Mouse (Mus musculus) MN1 (cell line): ENCODE measurements at regions not wholly inside any gene's neighbourhood (a gene's known extent, or its start where the extent isn't known, plus 50 kb on each side); places are given as distances from the start of the nearest gene placed in this dataset.

ENCODE experiments used
- DNase-seq: peaks from one replicate; pipeline ENCODE4 v3.0.0-alpha.2; 2016; ENCODE audit warnings: low spot score

- DNase-seq = no peak
Observed at GRCm38 (mm10) chr8:89273276-89273675, 229.3 kb upstream of the Sall1 start.

- DNase-seq = no peak
Observed at GRCm38 (mm10) chr8:89272381-89272815, 228.4 kb upstream of the Sall1 start.

GRCm38 (mm10) chr8:89271381-89272355 lies 227.7 kb upstream of the Sall1 start:
- DNase-seq = no peak

DNA sequence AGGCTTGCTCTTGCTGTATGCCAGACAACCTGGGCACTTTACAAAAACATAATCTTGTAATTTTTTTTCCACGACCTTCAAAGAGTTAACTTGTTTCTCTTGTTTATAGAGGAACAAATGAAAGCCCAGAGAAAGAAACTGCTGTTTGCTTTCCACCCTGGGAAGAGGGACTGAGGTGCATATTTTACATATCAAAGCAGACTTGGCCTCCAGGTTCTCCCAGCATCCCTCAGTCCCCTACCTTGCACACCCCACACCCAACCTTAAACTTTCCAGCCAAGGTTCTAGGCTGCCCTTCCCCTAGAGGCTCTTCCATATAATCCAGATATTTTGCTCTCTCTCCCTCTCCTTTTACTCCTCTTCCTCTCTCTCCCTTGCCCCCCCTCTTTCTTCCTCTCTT lies 226.0 kb upstream of the Sall1 start:
- no peak for DNase-seq

DNA sequence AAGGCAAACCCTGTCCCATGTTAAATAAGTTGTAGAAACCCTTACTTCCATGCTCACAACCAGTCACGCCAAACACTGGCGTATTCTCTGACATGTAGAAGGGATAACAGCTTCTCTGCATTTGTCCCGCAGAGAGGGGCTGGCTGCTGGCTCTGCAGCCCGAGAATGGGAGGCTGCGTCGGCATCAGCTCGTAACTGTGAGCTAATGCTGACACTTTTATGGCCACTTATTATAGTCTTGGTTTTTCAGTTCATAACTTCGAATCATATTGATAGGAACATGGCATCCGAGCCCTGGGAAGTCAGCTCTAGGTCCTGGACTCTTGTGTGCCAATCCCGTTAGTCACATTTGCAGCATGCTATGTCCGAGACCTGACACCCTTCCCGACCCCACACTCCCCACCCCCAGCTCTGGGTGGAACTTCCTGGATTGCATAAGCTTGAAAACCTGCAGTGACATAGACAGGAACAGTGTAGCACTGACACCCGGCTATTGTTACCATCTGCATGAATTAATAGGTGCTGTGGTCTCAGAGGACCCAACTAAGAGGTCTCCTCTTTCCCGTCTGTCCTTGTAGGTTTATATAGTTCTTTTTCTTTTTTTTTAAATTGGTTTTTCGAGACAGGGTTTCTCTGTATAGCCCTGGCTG lies 217.3 kb upstream of the Sall1 start:
- DNase-seq = no peak

- DNase-seq = no peak
Observed at GRCm38 (mm10) chr8:89259881-89260280, 215.9 kb upstream of the Sall1 start.

DNA sequence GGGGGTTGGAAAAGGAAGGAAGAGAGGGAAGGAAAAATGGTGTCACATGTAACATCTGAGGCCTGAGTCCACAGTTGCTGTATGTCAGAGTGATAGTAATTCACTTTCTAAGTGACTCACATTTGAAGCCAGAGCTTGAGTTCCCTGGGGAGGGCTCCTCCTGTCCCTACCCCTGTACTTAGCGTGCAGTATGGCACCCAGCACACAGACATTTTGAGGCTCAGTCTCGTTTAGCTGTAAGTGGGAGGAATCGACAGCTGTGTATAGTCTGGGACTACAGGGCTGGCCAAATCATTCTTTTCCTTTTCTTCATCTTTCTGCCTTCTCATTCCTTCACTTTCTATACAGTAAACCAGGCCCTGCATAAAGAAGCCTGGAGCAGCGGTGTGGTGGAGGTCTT lies 202.4 kb upstream of the Sall1 start:
- DNase-seq = no peak

GRCm38 (mm10) chr8:89245131-89245751 lies 201.3 kb upstream of the Sall1 start:
- no peak for DNase-seq

DNA sequence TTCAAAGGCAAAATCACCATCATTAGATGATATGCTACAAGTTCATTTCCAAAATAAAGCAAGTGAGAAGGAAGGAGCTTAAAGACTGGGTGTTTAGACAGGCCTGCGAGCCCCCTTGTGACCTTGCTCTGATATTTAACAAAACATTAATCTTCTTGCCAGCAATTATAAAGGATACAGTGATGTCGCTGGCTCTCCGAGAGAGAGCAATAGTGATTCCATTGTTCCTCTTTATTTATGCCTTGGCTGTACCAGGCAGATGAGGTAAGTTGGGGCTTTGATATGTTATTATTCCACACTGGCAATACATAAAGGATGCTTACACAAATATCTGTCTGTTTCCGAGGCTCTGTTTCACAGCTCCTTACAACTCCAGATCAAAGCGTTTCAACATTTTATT lies 197.7 kb upstream of the Sall1 start:
- DNase-seq = no peak

DNA sequence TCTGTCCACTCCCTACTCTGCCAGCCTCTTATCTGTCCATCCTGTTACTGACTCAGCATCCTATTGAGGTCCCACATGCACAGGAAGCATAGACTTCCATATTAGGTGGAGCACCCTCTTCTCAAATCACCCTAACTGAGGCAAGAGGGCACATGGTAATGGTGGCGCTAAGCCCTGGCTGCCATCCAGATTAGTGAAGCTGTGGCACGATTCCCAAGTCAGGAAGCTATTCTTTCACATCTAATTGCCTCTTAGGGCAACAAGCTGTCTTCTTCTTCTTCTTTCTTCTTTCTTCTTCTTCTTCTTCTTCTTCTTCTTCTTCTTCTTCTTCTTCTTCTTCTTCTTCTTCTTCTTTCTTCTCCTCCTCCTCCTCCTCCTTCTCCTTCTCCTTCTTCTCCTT lies 195.7 kb upstream of the Sall1 start:
- no peak for DNase-seq

DNA sequence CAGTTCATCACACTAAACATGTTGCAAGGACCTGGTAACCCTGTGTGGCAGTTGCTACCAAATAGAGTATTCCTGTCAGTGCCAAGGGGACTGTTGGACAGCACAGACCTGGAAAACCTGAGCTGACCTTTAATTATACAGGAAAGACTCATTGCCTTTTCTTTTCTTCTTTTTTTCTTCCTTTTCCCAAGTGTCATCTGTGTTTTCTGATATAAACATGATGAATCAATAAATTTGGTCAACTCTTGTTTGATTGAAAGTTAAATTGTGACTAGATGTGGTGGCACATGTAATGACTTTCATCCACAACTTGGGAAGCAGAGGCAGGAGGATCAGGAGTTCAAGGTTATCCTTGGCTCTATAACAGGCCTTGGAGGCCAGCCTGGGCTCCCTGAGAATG lies 190.1 kb upstream of the Sall1 start:
- no peak for DNase-seq

- no peak for DNase-seq
Observed at GRCm38 (mm10) chr8:89232318-89232717, 188.4 kb upstream of the Sall1 start.

DNA sequence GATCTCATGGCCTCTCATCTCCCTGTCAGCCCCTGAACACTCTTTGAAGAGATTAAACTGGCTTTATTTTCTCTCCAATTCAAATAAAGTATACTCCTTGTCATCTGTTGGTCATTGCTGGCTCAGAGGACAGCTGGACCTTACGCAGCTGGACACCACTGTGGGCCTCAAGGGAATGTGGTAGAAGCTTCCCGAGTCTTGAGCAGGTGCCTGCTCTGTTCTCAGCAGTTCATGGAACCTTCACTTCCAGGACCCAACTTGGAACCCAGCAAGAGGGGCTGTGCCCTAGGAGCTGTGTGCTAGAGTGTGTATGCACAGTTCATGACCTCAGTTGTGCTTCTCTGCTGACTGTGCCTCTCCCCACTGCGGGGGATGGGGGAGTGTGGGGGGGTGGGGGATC lies 185.2 kb upstream of the Sall1 start:
- no peak for DNase-seq

DNA sequence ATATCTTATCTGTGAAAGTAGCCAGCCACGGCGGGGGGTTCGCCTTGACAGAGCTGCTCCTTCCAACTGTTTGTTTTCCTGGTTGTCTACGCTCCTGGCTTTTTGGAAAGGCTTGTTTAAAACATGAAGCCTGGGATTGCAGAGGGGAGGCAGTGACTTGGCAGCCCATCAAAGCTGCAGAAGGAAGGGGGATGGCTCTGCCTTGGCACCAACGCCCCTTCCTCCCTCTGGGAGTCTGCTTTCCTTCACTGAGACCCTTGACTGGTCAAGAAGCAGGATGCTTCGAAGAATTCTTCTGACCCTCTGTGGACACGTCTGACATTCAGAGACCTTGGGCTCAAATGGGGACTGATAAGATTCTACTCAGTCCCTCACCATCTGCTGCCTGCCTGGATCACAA lies 176.9 kb upstream of the Sall1 start:
- DNase-seq = no peak

GRCm38 (mm10) chr8:89220381-89220780 lies 176.4 kb upstream of the Sall1 start:
- no peak for DNase-seq

DNA sequence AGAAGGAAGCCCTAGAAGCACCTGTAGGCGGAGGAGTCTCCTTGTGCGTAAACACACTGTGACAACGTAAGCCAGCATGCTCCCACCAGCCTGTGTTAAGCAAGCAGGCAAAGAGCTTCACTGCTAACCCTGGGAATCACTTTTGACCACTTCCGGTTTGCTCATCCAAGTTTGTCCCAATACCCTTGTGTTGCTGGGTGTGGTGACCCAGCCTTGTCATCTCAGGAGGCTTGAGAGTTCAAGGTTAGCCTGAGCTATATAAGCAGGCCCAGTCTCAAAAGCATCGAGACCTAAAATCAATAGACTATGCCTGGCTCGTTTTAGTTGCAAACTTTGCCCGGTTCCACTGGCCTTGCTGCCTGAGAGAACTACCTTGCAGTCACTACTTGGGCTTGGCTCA lies 175.2 kb upstream of the Sall1 start:
- DNase-seq = no peak

GRCm38 (mm10) chr8:89217689-89218088 lies 173.7 kb upstream of the Sall1 start:
- no peak for DNase-seq

DNA sequence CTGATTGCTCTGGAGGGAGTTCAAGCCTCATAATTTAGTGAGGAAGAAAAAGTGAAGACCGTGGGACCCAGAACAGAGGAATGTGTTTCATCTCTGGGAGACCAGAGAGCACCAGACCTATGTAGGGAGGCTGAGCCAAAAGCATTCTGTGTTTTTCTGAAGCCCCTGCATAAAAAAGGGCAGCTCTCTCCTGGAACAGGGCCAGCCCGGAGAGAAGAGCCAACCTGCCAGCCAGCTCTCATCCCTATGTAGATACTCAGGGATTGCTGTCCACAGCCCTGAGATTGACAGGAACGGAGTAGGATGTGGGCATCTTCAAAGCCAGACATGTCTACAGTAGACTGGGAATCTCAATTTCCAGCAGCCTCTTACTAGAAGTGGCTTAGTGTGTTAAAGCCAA lies 168.0 kb upstream of the Sall1 start:
- DNase-seq = no peak

- no peak for DNase-seq
Observed at GRCm38 (mm10) chr8:89210684-89211083, 166.7 kb upstream of the Sall1 start.

DNA sequence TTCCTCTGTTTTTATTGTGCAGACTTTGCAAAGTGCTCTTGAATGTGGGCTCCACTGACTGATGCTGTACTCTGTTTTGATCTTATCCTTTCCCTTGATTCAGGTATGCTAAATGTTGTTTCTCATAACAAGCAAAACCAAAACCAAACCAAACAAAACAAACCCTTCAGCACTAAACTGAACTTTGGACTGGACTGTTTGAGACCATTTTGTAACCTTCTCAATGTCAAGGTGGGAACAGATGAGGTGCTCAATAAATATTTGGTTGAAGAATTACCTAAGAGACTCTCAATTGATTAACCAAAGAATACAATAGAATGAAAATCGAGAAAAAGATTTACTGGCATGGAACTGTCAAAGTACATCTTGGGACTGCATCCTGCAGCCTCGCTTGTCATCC lies 163.9 kb upstream of the Sall1 start:
- no peak for DNase-seq

DNA sequence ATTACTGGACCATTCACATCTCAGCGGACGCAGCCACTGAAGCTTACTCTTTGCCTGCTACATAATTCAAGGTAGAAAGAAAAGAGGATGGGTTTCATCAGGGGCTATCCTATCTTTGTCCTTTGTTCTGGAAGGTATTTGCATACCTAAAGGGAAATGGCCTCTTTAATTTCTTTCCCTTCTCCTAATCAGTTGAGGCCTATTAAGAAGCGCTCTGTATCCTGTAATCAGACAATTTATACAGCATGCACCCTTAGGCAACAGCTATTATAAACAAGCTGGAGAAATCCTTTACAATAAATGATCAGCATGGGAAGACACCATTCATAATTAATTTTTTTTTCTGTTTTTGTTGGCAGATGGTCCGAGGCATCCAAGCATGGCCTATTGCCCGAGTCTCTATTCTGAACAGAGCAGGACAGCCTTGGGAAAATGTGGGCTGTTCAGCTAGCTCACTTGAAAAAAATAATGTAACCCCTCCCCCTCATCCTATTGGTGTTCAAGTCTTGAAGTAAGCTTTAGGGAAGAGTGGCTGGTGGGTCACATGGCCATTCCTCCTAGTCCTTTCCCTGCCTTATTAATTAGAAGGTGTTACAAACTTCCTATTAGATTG lies 158.6 kb upstream of the Sall1 start:
- no peak for DNase-seq

DNA sequence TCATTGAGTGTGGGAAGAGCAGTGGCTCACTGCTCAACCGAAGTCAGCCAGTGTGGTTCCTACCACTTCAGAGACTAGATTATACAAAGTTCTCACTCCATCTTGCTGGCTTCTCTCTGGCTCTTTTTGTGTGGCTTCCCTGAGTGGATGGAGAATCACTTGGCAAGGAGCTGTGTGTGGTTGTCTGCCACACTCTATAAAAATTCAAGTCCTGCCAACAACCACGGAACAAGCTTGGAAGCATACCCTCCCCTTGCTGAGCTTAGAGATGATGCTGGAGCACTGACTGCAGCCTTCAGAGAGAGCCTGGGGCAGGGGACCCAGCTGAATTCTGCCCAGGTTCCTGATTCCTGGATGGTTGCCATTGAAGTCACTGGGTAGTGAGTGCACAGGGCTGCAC lies 156.3 kb upstream of the Sall1 start:
- DNase-seq = no peak

GRCm38 (mm10) chr8:89185314-89185713 lies 141.4 kb upstream of the Sall1 start:
- DNase-seq = no peak
